Mouse (Mus musculus): ENCODE results near the gene Gng4. TPM values are rescaled to one million over a fixed set of nuclear protein-coding genes. Genes with fewer than 3 reads are reported as not detected.

Gene Gng4
- polyA plus RNA-seq, 1 experiment from 2014 or later, result 0.39 TPM

GRCm38 (mm10) chr13:13867078-13867759 is 83.4 kb downstream of the Gng4 start:
- H3K9me3 ChIP-seq, result no peaks in the 10 kb centered on the region
- H3K27ac ChIP-seq (replicated peaks), result no peak overlapping the region
- 81% methylated on average over 2 of the region's 2 CpGs for WGBS
- H3K4me2 ChIP-seq, result no peak overlapping the region
- H3K4me3 ChIP-seq, result no peak overlapping the region
- H3K9ac ChIP-seq, result no peak overlapping the region
- H3K36me3 ChIP-seq, result no peaks in the 10 kb centered on the region
- no peaks in the 10 kb centered on the region for H3K27me3 ChIP-seq (replicated peaks)
- no peaks in the 10 kb centered on the region for H3K4me1 ChIP-seq
- ATAC-seq (ENCODE audit: extremely low read depth, insufficient number of reproducible peaks, low FRiP score, low TSS enrichment), result no peak

- Histone ChIP-seq H3K4me3 (no peak overlapping the region), H3K27me3 (replicated peaks) (no peaks in the 10 kb centered on the region), H3K27ac (replicated peaks) (no peak overlapping the region), H3K9ac (no peak overlapping the region), H3K36me3 (no peaks in the 10 kb centered on the region), H3K9me3 (no peaks in the 10 kb centered on the region), H3K4me1 (no peaks in the 10 kb centered on the region), H3K4me2 (no peak overlapping the region)
- ATAC-seq (ENCODE audit: extremely low read depth, insufficient number of reproducible peaks, low FRiP score, low TSS enrichment), result no peak
- 22% methylated on average over 3 of the region's 3 CpGs for WGBS
Measured at GRCm38 (mm10) chr13:13867922-13868321, 84.1 kb downstream of the Gng4 start.

Other genes starting within 250 kb of the Gng4 start
- 2.5 and 2.6 TPM in 2 replicates for gene Lyst, start 193.7 kb upstream of the Gng4 start, polyA plus RNA-seq (2015; fragmentation: Nextera tagmentation; extraction: Ambion mirVana)
- 17.1 and 20.1 TPM in 2 replicates for gene B3galnt2, start 170.4 kb downstream of the Gng4 start, polyA plus RNA-seq (2015; fragmentation: Nextera tagmentation; extraction: Ambion mirVana)